Mouse (Mus musculus): ENCODE data around the gene Gon7.

The Gon7 gene

GRCm38 (mm10) chr12:102757689-102758402, at the start of gene Gon7, which contains the start of the genes Gm28051 and Ubr7:
Gene Gon7 (minus strand): TSS chr12:102757803.
Gene Gm28051 (minus strand): TSS chr12:102757765.
Gene Ubr7 (plus strand): TSS chr12:102757967.
- peak; percentile 96 to 99 for DNase-seq

GRCm38 (mm10) chr12:102799528-102799927, 41.9 kb upstream of the Gon7 start:
- DNase-seq: no peak

- DNase-seq: no peak
These were observed 30.3 kb upstream of the Gon7 start for GRCm38 (mm10) chr12:102787927-102788326.

- no peak for DNase-seq
These were observed 28.0 kb upstream of the Gon7 start for GRCm38 (mm10) chr12:102785593-102785985.

GRCm38 (mm10) chr12:102784899-102785592, 27.4 kb upstream of the Gon7 start:
- no peak for DNase-seq

GRCm38 (mm10) chr12:102782841-102783240, 25.2 kb upstream of the Gon7 start:
- DNase-seq: no peak

DNA sequence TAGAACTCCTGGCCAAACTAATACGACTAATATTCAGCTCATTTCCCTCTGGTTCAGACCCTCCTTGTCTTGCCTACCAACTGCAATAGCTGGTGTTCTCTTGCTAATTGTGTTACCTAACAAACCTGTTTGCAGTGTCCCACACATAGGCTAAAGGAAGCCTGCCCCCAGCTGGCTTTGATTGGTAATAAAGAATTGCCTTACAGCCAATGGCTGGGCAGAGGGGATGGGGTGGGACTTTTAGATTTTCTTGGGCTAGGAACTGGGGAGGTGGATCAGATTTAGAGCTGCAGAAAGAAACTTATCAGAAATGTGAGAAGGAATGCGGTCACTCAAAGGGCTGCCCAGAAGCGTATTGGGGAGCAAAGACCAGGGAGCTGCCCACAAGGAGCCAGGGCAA, 21.8 kb upstream of the Gon7 start:
- no peak for DNase-seq

DNA sequence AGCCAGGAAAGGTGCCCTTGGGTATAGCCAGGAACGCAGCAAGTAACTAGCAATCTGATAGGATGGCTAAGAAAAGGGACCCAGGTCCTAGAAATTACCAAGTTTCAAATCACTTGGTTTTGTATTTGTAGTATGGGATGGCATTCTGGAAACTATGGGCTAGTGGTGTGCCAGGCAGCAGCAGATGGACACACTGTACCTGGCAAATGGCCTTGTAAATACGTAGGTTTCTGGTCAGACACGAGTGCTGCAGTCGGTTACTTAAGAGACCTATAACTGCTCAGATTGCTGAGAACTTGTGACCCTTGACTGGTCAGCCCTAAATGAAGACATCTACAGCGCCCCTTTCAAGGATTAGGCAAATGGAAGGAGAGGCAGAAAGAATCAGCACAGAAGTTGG, 20.5 kb upstream of the Gon7 start:
- DNase-seq: peak; percentile 35 to 47

DNA sequence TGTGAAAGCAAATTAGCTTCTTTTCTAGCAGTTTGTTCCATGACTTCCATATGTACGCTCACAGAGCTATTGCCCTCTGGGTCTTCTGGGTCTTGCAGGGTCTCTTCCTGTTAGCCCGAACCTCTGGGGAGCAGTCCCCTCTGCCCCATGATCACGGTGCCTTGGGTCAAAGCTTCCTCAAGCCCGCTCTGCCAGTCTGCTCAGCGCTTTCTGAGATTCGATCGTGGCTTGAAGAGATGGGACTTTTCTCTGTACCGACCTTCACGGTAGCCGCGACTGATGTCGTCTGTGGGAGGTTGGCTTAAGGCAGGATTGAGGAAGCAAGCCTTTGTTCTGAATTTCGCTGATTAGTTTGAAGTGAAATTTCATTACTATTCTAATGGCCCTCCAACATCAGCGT, 18.4 kb upstream of the Gon7 start:
- DNase-seq: no peak

DNA sequence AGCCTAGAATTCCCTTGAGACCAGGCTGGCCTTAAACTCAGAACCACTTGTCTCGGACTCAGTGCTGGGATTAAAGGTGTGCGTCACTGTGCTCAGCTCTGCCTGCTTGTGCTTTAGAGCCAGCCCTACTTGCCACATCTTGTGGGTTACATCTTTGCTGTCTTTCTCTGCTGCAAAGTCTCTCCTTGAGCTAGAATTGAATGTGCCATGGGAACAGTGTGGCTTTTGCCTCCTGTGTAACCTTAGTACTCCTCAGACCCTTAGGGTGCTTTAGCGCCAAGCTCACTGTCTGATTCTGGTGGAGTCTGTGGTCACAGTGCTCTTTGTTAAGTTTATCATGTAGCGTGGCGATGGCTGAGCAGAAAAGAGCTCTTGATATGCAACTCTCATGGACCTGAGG, 15.1 kb upstream of the Gon7 start:
- DNase-seq: no peak

DNA sequence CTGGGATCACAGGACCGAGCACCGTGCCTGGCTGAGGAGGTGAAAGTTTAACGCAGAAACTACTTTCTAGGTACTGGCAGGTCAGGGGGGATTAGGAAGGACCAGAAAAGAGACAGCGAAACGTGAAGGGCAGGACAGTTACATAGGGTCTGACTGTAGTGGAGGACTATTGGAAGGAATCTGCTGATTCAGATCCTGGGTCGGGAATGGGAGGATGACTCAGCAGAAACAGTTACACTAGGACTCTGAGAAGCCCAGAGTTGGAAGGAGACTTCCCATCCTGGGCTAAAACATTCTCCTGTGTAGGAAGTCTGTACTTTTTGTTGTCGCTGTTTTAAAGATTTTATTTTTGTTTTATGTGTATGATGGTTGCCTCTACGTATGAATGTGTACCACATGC, 14.0 kb upstream of the Gon7 start:
- no peak for DNase-seq

- no peak for DNase-seq
These were observed 11.4 kb upstream of the Gon7 start for GRCm38 (mm10) chr12:102769000-102769399.

DNA sequence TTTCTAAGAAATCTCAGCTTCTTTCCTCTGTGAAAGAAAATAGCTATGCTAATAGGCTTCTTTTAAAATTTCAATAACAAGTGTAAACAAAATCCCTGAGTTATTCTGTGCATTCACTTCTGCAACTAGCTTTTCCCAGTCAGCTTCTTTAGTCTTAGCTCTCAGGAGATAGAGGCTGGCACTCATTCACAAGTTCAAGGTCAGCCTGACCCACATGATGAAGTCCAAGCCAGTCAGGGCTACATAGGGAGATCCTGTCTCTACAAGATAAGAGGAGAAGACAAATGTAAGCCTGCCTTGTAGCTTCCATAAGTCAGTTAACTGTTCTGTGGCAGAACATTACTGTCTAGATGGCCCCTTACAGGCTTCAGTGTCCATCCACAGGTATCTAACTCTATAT, 6.1 kb upstream of the Gon7 start:
- no peak for DNase-seq

- no peak for DNase-seq
These were observed 4.1 kb upstream of the Gon7 start for GRCm38 (mm10) chr12:102761668-102762067.

- DNase-seq: no peak
These were observed 1.3 kb upstream of the Gon7 start for GRCm38 (mm10) chr12:102758936-102759335.

- no peak for DNase-seq
These were observed 777 bp upstream of the Gon7 start, which contains the start of gene Gm20604 for GRCm38 (mm10) chr12:102758403-102758756. Gene Gm20604 (minus strand): TSS chr12:102758672.

GRCm38 (mm10) chr12:102757055-102757688, 431 bp downstream of the Gon7 start:
- DNase-seq: peak in 1 of 2 experiments; percentile 13

DNA sequence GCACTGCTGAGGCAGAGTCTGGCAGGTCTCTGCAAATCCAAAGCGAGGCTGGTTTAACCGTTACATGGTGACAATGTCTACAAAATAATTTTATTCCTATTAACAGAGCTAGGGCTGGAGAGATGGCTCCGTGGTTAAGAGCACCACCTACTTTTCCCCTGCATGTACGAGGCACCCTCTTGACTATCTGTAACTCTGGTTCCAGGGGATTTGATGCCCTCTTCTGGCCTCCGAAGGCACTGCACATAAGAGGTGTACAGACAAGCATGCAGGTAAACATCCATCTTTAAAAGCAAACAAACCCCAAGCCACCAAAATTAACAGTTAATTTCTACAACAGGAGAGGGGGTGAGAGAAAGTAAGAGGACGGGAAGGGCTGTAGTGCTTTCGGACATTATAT, 1.3 kb downstream of the Gon7 start:
- DNase-seq: peak; percentile 26 to 31

DNA sequence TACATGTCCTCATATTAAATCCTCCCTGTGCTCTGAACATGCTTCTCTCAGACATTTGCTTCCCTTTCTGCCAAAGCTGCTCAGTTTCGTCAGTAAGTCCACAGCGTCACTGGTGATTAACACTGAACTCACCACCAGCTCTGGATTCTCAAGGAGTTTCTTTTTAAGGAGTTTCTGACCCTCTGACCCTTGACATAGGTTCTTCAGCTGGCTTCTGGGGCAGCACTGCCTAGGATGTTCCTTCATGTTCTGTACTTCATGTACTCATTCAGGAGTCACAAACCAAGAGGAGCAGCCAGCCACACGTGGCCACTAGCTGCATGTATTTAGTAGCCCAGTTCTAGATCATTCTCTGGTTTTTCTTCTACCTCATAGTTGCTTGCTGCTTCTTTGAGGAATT, 9.3 kb downstream of the Gon7 start:
- DNase-seq: no peak

DNA sequence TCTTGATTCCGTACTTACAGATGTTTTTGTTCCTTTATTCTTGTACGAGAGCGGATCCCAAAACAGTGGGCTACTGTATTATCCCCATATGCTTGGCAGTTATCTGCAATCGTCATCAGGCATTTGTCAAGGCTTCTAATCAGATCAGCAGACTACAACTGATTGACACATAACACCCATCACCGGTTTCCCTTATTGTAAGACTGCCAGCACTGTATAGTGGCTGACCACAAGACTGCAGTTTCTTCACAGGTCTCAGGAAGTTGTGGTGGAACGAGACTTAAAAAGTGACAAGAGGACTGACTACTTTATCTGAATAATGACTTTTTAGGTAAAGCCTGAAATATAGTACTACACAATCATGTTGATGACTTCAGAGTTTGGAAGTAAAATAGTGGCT, 12.8 kb downstream of the Gon7 start:
- DNase-seq: no peak

DNA sequence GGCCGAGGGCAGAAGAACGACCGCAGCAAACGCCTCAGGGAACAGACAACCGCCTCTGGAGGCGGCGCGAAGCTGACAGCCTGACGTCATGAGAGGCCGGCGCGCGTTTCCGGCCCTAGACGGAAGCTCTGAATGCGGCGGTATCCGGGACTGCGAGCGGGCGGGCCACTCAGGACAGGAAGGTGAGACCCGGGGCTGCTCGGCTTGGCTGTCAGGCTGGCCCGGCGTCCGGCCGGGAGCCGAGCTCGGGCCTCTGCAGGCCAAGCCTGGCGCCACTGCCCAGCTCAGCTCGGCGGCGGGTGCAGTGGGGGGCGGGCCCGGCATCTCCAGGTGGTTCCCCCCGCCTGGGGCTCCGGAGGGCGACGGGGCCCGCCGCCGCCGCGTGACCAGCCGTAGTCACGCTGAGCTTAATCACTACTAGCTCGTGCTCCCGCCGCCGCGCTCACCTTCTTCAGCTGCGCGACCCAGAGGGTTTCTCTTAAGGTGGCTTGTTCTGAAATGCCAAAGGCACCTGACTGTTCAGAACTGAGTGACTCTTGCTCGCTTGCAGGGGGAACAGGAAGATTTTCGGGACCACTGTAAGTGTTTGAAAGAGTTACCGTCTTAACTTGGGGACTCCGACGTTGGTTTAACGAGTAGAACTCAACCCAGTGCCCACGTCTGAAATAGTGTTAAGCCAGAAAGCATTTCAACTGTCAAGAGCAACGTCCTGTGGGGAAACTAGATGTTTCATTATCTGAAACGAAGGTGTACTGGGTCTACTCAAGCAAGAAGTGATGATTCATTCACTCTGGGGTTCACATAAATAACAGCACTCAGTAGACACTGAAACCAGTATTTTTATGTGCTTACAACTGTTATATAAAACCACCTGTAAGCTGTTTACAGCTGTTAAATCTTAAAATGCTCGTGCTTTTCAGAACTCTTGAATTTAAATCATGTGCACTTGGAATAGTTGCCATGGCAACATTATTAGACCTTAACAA, 13.7 kb downstream of the Gon7 start, which contains the start of the genes Moap1 and Tmem251:
Gene Moap1 (minus strand): TSS at position 73 of the 986 bp plus-strand sequence.
Gene Tmem251 (plus strand): TSS at position 174 of the 986 bp plus-strand sequence.
- DNase-seq: peak; percentile 92 to 94

- peak in 1 of 2 experiments; percentile 33 for DNase-seq
These were observed 14.5 kb downstream of the Gon7 start for GRCm38 (mm10) chr12:102743036-102743588.

All from cerebellum, adult 18-20 months (tissue).